Mouse (Mus musculus) spleen, adult 2 months (tissue): Measurements from ENCODE around the gene 2410141K09Rik. TPM values are rescaled to one million over a fixed set of nuclear protein-coding genes. Genes with fewer than 3 reads are reported as not detected.
"Not testable (repeated sequence)": the region's sequence is repeated elsewhere in the genome, so short reads cannot be mapped to it uniquely, and the experiment has no call there.

Source experiments
- DNase-seq, 2 experiments: peaks; one replicate each; pipeline versions ENCODE4 v3.0.0 to v3.0.0-alpha.2; 2012 to 2021; ENCODE audit warnings: low spot score in 2 of 2, low read depth in 1 of 2
- H3K27ac ChIP-seq: fragments of 200-500 bp; 2 replicates; pipeline ENCODE4 v1.5.1; 2012; ENCODE audit warnings: low read length, inconsistent platforms; ENCODE audit not compliant: insufficient read depth
- H3K27me3 ChIP-seq: fragments of 200-500 bp; 2 replicates; pipeline ENCODE4 v1.6.1; 2012; ENCODE audit warnings: mild to moderate bottlenecking, moderate library complexity, low read length, inconsistent platforms; ENCODE audit not compliant: control insufficient read depth, insufficient read depth
- H3K36me3 ChIP-seq: fragments of 200-500 bp; 2 replicates; pipeline ENCODE4 v1.6.1; 2012; ENCODE audit warnings: mild to moderate bottlenecking, low read length, inconsistent platforms; ENCODE audit not compliant: control insufficient read depth, insufficient read depth
- H3K4me1 ChIP-seq: fragments of 200-500 bp; 2 replicates; pipeline ENCODE4 v1.6.1; 2011; ENCODE audit warnings: inconsistent platforms; ENCODE audit not compliant: control insufficient read depth, insufficient read depth, insufficient read length
- H3K4me3 ChIP-seq: fragments of 200-500 bp; 2 replicates; pipeline ENCODE4 v1.5.1; 2011; ENCODE audit warnings: mild to moderate bottlenecking, inconsistent platforms; ENCODE audit not compliant: insufficient read depth, insufficient read length; ENCODE audit errors: extremely low read depth
- WGBS: fragments of 180-500 bp; shearing (Covaris S2); methylation state at CpG from one replicate; pipeline ENCODE4 v1.1.7; 2018; 5-methylcytosine and 5-hydroxymethylcytosine counted together
- polyA plus RNA-seq: library from polyadenylated mRNA; depleted of rRNA; stranded (reverse); fragments of >200 nt; gene quantifications from 2 replicates; pipeline ENCODE4 v1.2.3, GENCODE M21; 2012; rRNA removed

The 2410141K09Rik gene
- polyA plus RNA-seq, result not detected in 2 replicates

GRCm38 (mm10) chr13:66441018-66441417 is at the start of gene 2410141K09Rik:
2410141K09Rik (minus strand) TSS chr13:66441118.
- no CpG with 5 or more reads among the region's 6 CpGs for WGBS

GRCm38 (mm10) chr13:66426858-66427257 is 14.1 kb downstream of the 2410141K09Rik start:
- no CpG with 5 or more reads among the region's 5 CpGs for WGBS
- H3K27ac ChIP-seq, H3K4me1 ChIP-seq, H3K36me3 ChIP-seq, H3K27me3 ChIP-seq, DNase-seq, H3K4me3 ChIP-seq: not testable (repeated sequence)

More at GRCm38 (mm10) chr13:66441018-66441417, at the start of gene 2410141K09Rik:
- DNase-seq, H3K27me3 ChIP-seq, H3K4me3 ChIP-seq, H3K27ac ChIP-seq, H3K36me3 ChIP-seq, H3K4me1 ChIP-seq: not testable (repeated sequence)

- H3K27me3 ChIP-seq, H3K27ac ChIP-seq, H3K4me1 ChIP-seq, DNase-seq, H3K4me3 ChIP-seq, H3K36me3 ChIP-seq: not testable (repeated sequence)
- whole genome bisulfite sequencing, result 0% methylated on average over 1 of the region's 2 CpGs
These were observed 26.0 kb downstream of the 2410141K09Rik start for GRCm38 (mm10) chr13:66414962-66415361.

Other genes starting within 250 kb of the 2410141K09Rik start
- gene Gm10772, start 213.5 kb downstream of the 2410141K09Rik start, polyA plus RNA-seq, result not detected in 2 replicates